Mouse (Mus musculus) ovary, adult 18-20 months (tissue): ENCODE data around the gene Iqsec1.
A peak's percentile ranks its signal among the peaks of the same experiment; 100 is the strongest.
"Not testable (repeated sequence)": the region's sequence is repeated elsewhere in the genome, so short reads cannot be mapped to it uniquely, and the experiment has no call there.

Experiments used
- DNase-seq: peaks from one replicate; pipeline ENCODE4 v3.0.0; 2022; ENCODE audit warnings: low spot score, mixed read lengths

Iqsec1 gene

GRCm38 (mm10) chr6:90660398-90661028 lies 328.0 kb downstream of the Iqsec1 start:
- DNase-seq = peak; percentile 41

GRCm38 (mm10) chr6:90659913-90660312 lies 328.6 kb downstream of the Iqsec1 start:
- DNase-seq = no peak

DNA sequence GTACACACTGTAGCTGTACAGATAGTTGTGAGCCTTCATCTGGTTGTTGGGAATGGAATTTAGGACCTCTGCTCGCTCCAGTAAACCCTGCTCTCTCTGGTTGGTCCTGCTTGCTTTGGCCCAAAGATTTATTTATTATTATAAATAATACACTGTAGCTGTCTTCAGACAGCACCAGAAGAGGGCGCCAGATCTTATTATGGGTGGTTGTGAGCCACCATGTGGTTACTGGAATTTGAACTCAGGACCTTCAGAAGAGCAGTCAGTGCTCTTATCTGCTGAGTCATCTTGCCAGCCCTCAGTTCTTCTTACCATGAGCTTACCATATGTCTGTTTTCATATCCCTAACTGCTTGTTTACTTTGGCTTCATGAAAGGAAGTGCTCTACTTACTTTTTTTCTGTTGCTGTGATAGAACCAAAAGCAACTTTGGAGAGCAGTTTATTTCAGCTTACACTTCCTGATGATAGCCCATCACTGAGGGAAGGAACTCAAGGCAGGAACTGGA lies 332.1 kb downstream of the Iqsec1 start:
- not testable (repeated sequence) for DNase-seq

- peak; percentile 21 for DNase-seq
Measured at GRCm38 (mm10) chr6:90653736-90654135, 334.7 kb downstream of the Iqsec1 start.

DNA sequence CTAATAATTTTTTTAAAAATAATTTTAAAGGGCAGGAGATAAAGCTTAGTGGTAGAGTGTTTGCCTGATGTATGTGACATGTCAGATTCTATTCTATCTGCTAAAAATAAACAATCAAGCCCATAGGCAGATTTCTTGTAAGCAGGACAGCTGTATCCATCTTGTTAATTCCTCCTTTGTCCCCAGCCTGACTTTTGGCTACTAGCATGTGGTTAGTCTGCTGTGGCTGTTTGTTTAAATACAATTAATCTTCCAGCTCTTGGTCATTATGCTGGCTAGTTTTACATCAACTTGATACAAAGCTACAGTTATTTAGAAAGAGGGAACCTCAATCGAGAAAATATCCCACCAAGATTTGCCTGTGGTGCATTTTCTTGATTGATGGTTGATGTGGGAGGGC lies 337.9 kb downstream of the Iqsec1 start:
- no peak for DNase-seq

DNA sequence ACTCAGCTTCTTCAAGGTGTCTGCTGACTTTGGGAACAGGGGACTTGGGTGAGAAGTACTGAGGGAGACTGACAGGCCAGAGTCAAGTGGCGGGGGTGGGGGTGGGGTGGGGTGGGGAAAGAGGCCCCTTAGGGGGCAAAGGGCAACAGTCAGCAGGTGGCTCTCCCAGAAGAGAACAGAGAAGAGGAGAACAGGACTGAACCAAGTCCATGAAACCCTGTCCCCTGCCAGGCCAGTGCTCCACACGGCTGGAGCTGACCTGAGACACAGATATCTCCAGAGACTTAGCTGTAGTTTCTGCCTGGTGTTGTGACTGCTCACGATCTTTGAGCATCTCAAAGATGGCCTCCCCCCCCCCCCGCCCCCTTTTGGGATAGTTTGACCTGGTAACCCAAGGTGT lies 339.2 kb downstream of the Iqsec1 start:
- no peak for DNase-seq

DNA sequence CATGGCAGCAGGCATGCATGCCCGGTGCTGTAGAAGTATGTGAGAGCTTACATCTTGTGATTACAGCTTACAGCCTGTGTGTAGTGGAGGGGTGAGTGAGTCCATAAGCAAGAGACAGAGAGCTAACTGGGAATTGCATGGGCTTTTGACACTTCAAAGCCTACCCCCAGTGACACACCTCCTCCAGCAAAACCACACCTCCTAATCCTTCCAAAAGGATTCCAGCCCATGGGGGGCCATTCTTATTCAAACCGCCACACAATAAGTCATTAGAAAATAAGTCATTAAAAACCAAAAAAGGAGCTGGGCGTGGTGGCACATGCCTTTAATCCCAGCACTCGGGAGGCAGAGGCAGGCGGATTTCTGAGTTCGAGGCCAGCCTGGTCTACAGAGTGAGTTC lies 340.1 kb downstream of the Iqsec1 start:
- DNase-seq = no peak

DNA sequence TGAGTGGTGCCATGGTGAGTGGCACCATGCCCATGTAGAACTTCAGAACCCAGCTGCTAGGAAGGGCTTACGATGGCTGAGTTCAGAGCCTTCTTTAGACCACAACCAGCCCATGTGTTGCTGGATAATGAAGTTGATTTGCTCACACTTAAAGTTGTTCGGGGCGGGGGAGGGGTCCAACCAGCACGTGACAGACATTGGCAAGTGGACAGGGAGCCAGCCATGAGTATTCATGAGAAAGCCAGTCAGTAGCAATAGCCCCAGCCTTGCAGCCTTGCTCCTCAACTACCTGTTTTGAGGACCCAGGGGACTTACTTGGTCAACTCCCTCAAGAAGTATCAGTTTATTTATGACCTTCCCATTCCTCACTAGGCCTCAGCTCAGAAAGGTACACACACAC lies 343.5 kb downstream of the Iqsec1 start:
- no peak for DNase-seq

GRCm38 (mm10) chr6:90643057-90643456 lies 345.4 kb downstream of the Iqsec1 start:
- DNase-seq = no peak

DNA sequence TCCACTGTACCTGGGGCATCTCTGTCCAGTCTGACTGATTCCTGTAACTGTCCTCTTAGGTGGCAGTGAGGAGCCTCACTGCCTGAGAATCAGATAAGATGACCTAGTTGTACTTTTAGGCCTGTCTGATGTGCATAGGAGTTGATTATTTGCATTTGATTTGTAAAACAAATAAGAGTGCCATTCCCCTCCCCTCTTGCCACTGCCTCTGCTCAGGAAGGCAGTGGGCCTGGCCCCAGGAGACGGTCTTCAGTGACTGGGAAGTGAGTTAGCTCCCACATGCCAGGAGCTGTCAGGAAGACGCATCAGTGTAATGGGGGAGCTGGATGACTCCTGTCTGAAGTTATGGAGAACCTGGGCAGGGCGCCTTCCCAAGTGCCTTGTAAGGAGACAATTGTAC lies 352.9 kb downstream of the Iqsec1 start:
- DNase-seq = no peak

GRCm38 (mm10) chr6:90635081-90635480 lies 353.4 kb downstream of the Iqsec1 start:
- DNase-seq = no peak

GRCm38 (mm10) chr6:90632526-90632925 lies 356.0 kb downstream of the Iqsec1 start:
- DNase-seq = not testable (repeated sequence)

GRCm38 (mm10) chr6:90630427-90630826 lies 358.1 kb downstream of the Iqsec1 start:
- DNase-seq = no peak

- no peak for DNase-seq
Measured at GRCm38 (mm10) chr6:90629506-90629905, 359.0 kb downstream of the Iqsec1 start.

- no peak for DNase-seq
Measured at GRCm38 (mm10) chr6:90627556-90627955, 360.9 kb downstream of the Iqsec1 start.

GRCm38 (mm10) chr6:90625207-90625994 lies 363.1 kb downstream of the Iqsec1 start:
- DNase-seq = no peak

- DNase-seq = no peak
Measured at GRCm38 (mm10) chr6:90624733-90625132, 363.8 kb downstream of the Iqsec1 start.

DNA sequence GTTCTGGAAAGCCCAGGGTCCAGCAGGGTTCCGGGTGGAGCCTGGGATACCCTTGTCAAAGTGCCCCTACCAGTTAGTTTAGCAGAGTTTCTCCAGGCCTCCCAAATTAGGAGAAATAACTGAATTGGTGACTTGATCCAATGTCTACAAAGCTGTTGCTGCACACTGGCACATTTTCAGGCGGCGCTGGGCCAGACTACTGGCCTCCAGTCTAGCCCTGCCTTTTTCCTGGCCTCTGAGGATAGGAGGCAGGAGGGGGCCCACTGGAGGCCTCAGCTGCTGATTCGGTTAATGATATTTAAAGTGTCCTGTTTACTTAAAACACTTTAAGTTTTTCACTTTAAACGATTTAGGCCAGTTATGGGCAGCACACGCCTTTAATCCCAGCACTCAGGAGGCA lies 364.3 kb downstream of the Iqsec1 start:
- peak; percentile 45 for DNase-seq

DNA sequence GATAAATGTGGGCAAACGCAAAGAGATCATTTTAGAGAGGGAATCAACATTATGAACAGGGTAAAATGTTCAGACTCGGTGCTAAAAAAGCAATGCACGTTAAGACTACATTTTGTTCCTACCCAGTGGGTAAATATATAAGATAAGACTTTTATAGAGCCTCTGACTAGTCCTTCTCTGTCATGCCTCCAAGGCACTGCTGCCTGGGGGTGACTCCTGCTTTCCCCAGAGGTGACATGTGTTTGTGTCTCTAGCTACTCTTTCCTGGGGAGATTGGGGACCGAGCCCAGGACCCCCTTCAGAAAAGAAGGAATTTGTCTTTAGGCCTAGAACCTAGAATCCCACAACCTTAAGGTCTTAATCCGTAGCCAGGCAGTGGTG lies 365.0 kb downstream of the Iqsec1 start:
- DNase-seq = no peak

- peak; percentile 47 for DNase-seq
Measured at GRCm38 (mm10) chr6:90622758-90623455, 365.6 kb downstream of the Iqsec1 start.

DNA sequence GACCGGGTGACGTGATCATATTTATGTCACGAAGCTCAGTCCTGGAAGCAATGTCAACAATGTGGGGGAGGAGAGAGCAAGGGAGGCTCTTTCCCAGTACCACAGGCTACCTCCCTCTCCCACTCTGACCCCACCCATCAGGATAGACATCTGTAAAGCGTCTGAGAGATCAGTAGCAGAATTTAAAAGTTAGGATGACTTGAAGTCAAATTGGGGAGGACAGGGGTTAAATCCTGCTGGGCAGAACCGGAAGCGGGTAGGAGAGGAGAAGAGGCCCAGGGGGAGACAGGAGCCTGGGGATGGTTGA lies 366.9 kb downstream of the Iqsec1 start:
- DNase-seq = no peak

- DNase-seq = no peak
Measured at GRCm38 (mm10) chr6:90620791-90621583, 367.5 kb downstream of the Iqsec1 start.
